Mouse (Mus musculus): ENCODE measurements at regions not wholly inside any gene's neighbourhood (a gene's known extent, or its start where the extent isn't known, plus 50 kb on each side); places are given as distances from the start of the nearest gene placed in this dataset.

DNA sequence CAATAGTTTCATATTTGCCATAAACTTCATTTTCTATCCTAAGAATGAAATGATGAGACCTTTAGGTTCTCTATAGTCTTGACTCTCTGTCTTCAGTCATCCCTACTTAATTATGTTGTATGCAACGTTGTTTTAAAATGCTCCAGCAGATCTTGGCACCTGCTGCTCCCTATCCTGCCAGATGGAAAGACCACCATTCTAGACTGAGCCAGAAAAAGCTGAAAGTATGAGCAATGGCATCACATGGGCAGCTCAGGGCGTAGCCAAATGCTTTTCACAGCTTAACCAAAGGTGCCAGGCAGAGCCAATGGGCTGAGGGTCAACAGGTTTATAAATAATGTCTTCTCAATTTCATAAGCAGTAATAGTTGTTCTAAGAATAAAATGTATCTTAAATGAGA, 190.2 kb upstream of the Cdh20 start:
- H3K4me1 ChIP-seq (ENCODE audit: insufficient read depth) = no peaks in the 10 kb centered on the region
- no peak overlapping the region for H3K4me2 ChIP-seq
- no peak overlapping the region for H3K4me3 ChIP-seq (ENCODE audit: low read depth, low read length)
- no peak overlapping the region for H3K27ac ChIP-seq (ENCODE audit: low read depth)
- H3K9ac ChIP-seq = no peak overlapping the region
- no peaks in the 10 kb centered on the region for H3K9me3 ChIP-seq (ENCODE audit: low read depth, low read length)
- no peak for ATAC-seq (ENCODE audit: insufficient read depth)
- no peak for TF ChIP-seq CTCF (IDR thresholded peaks at IDR 0.05; ENCODE audit: low read depth)
- H3K27me3 ChIP-seq (ENCODE audit: insufficient read depth, low read length) = no peaks in the 10 kb centered on the region
- DNase-seq = no peak
- H3K36me3 ChIP-seq (ENCODE audit: insufficient read depth) = no peaks in the 10 kb centered on the region
- 58% methylated on average over 2 of the region's 2 CpGs for WGBS

DNA sequence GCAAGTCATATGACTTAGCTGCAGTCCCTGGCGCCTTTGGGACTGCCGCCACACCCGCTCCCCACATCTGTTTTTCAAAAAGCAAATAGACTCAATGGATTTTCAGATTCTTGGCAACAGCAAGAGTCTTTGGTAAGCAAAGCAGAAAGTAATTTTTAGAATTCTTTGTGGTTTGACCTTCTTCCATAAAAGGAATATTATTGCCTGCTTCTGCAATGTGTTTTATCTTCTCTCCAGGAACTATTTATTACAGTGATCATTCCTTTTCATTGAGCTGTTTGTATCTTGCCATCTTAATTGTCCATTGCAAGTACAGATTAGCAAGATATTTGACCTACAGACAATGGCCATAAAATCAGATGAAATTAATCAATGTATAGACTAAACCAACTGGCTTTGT, 184.2 kb upstream of the Cdh20 start:
- Histone ChIP-seq H3K4me2 (no peak overlapping the region), H3K27ac (ENCODE audit: low read depth) (no peak overlapping the region), H3K9me3 (ENCODE audit: low read depth, low read length) (no peaks in the 10 kb centered on the region), H3K4me3 (ENCODE audit: low read depth, low read length) (no peak overlapping the region), H3K36me3 (ENCODE audit: insufficient read depth) (no peaks in the 10 kb centered on the region), H3K4me1 (ENCODE audit: insufficient read depth) (no peaks in the 10 kb centered on the region), H3K27me3 (ENCODE audit: insufficient read depth, low read length) (no peaks in the 10 kb centered on the region), H3K9ac (no peak overlapping the region)
- DNase-seq (no peak), ATAC-seq (ENCODE audit: insufficient read depth) (no peak)
- no peak for TF ChIP-seq CTCF (IDR thresholded peaks at IDR 0.05; ENCODE audit: low read depth)
- 93% methylated on average over 3 of the region's 3 CpGs for WGBS

DNA sequence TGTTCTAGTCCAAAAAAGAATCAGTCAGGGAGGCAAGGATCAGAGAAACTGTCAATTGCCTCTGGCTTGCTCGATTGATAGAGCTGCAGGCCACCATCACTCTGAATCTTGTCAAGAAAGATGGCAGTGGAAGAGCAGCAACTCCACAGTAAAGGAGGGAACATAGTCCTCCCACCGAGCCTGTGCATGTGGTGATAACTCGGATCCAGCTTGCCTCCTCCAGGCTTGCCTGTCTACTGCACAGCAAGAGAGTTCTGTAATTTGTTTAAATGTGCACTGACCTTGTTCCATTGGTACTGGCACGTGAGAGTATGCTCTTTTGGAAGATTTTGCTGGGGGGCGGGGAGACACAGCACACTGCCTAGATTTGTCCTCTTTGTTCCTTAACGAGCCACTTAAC, 181.3 kb upstream of the Cdh20 start:
- Histone ChIP-seq H3K27me3 (ENCODE audit: insufficient read depth, low read length) (no peaks in the 10 kb centered on the region), H3K27ac (ENCODE audit: low read depth) (no peak overlapping the region), H3K9ac (no peak overlapping the region), H3K36me3 (ENCODE audit: insufficient read depth) (no peaks in the 10 kb centered on the region), H3K4me3 (ENCODE audit: low read depth, low read length) (no peak overlapping the region), H3K9me3 (ENCODE audit: low read depth, low read length) (no peaks in the 10 kb centered on the region), H3K4me1 (ENCODE audit: insufficient read depth) (no peaks in the 10 kb centered on the region), H3K4me2 (no peak overlapping the region)
- no peak for ATAC-seq (ENCODE audit: insufficient read depth)
- WGBS = 30% methylated on average over 6 of the region's 6 CpGs
- no peak for TF ChIP-seq CTCF (IDR thresholded peaks at IDR 0.05; ENCODE audit: low read depth)
- DNase-seq = peak; percentile 6

DNA sequence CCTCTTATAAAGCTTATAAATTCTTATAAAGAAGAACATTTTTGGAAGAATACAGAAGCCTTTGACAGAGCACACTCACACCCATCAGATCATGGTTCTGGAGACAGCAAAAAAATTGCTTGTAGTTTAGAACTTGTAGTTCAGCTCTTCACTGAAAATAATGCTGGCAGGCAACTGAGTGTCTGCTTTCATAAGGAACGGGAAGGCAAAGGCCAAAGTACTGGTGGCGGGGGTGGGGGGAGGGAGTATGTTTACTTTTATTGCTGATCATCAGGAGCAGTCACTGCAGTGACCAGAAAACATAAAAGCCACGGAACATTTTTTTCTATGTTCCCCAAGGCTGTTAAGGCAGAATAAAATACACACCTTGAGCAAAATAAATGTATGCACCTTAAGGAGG, 163.0 kb upstream of the Cdh20 start:
- no peaks in the 10 kb centered on the region for H3K36me3 ChIP-seq (ENCODE audit: insufficient read depth)
- no peaks in the 10 kb centered on the region for H3K4me1 ChIP-seq (ENCODE audit: insufficient read depth)
- H3K9ac ChIP-seq = no peak overlapping the region
- no peak for DNase-seq
- H3K9me3 ChIP-seq (ENCODE audit: low read depth, low read length) = no peaks in the 10 kb centered on the region
- H3K4me2 ChIP-seq = no peak overlapping the region
- H3K27me3 ChIP-seq (ENCODE audit: insufficient read depth, low read length) = no peaks in the 10 kb centered on the region
- 37% methylated on average over 3 of the region's 3 CpGs for WGBS
- no peak for TF ChIP-seq CTCF (IDR thresholded peaks at IDR 0.05; ENCODE audit: low read depth)
- H3K4me3 ChIP-seq (ENCODE audit: low read depth, low read length) = no peak overlapping the region
- ATAC-seq (ENCODE audit: insufficient read depth) = no peak
- no peak overlapping the region for H3K27ac ChIP-seq (ENCODE audit: low read depth)

DNA sequence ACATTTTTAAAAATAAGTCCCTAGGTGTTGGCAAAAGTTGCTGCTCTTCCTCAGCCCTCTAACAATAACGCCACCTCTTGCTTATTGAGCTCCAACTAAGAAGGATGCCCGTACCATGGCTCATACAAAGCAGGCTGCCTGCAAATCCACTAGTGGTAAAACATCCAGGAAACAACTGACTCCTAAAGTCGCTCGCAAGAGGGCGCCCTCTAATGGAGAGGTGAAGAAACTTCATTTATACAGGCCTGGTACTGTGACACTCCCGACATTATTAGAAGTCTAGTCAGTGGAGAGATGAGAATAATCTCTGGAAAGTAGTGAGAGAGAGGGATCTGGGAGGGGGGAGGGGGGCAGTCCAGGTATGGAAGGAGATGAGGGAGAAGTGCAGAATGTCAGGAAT, 158.9 kb upstream of the Cdh20 start:
- Histone ChIP-seq H3K9me3 (ENCODE audit: low read depth, low read length) (no peaks in the 10 kb centered on the region), H3K27ac (ENCODE audit: low read depth) (no peak overlapping the region), H3K9ac (no peak overlapping the region), H3K27me3 (ENCODE audit: insufficient read depth, low read length) (no peaks in the 10 kb centered on the region), H3K4me2 (no peak overlapping the region), H3K4me1 (ENCODE audit: insufficient read depth) (no peaks in the 10 kb centered on the region), H3K36me3 (ENCODE audit: insufficient read depth) (no peaks in the 10 kb centered on the region), H3K4me3 (ENCODE audit: low read depth, low read length) (no peak overlapping the region)
- DNase-seq = peak; percentile 3
- ATAC-seq (ENCODE audit: insufficient read depth) = no peak
- WGBS = 36% methylated on average over 6 of the region's 6 CpGs
- no peak for TF ChIP-seq CTCF (IDR thresholded peaks at IDR 0.05; ENCODE audit: low read depth)

DNA sequence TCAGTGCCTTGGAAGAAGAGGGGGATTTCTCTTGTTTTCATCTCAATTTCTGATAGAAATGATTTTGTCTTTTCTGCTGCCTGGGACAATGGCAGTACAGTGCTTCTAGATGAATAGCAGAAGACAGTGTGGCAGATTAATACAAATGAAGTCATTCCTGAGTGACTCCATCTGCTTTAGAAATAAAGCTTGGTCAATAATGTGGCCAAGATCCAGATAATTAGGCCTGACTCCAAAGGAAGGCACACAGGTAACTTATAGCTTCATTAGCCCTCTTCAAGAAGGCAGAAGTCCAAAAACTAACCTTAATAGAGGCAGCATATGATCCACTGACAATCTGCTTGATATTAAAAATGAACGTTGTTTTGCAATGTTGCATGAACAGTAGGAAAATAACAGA, 151.0 kb upstream of the Cdh20 start:
- Histone ChIP-seq H3K36me3 (ENCODE audit: insufficient read depth) (no peaks in the 10 kb centered on the region), H3K4me2 (no peak overlapping the region), H3K27ac (ENCODE audit: low read depth) (no peak overlapping the region), H3K4me1 (ENCODE audit: insufficient read depth) (no peaks in the 10 kb centered on the region), H3K9ac (no peak overlapping the region), H3K9me3 (ENCODE audit: low read depth, low read length) (no peaks in the 10 kb centered on the region), H3K4me3 (ENCODE audit: low read depth, low read length) (no peak overlapping the region), H3K27me3 (ENCODE audit: insufficient read depth, low read length) (no peaks in the 10 kb centered on the region)
- no peak for TF ChIP-seq CTCF (IDR thresholded peaks at IDR 0.05; ENCODE audit: low read depth)
- 79% methylated on average over 1 of the region's 1 CpGs for WGBS
- ATAC-seq (ENCODE audit: insufficient read depth) = no peak
- no peak for DNase-seq

DNA sequence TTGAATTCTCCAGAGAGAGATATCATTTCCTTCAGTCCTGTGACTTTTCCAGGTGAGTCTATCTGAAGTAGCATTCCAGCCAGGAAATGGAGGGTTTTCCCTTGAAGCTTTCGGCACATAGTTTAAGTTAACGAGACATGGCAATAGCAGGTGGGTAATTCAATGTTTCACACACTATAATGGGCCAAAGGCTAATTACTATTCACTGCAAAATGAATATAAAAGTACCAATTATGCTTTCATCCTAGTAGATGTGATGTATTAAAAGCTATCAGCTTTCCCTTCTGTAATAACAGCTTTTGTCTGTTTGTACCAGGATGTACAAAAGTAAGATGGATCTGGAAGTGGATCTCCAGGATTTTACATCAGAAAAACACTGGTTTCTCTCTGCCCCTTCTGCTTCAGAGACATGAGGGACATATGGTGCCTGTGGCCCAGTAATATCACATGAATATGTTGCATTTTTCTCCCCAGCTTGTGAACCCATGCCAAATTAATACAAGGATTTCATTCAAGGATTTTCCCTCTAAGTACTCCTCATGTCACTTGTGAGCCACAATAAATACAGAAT, 148.4 kb upstream of the Cdh20 start:
- Histone ChIP-seq H3K9me3 (ENCODE audit: low read depth, low read length) (no peaks in the 10 kb centered on the region), H3K4me3 (ENCODE audit: low read depth, low read length) (no peak overlapping the region), H3K36me3 (ENCODE audit: insufficient read depth) (no peaks in the 10 kb centered on the region), H3K9ac (no peak overlapping the region), H3K4me1 (ENCODE audit: insufficient read depth) (no peaks in the 10 kb centered on the region), H3K27ac (ENCODE audit: low read depth) (no peak overlapping the region), H3K4me2 (no peak overlapping the region), H3K27me3 (ENCODE audit: insufficient read depth, low read length) (no peaks in the 10 kb centered on the region)
- no peak for DNase-seq
- 80% methylated on average over 2 of the region's 2 CpGs for WGBS
- TF ChIP-seq CTCF (IDR thresholded peaks at IDR 0.05; ENCODE audit: low read depth) = no peak
- ATAC-seq (ENCODE audit: insufficient read depth) = no peak

DNA sequence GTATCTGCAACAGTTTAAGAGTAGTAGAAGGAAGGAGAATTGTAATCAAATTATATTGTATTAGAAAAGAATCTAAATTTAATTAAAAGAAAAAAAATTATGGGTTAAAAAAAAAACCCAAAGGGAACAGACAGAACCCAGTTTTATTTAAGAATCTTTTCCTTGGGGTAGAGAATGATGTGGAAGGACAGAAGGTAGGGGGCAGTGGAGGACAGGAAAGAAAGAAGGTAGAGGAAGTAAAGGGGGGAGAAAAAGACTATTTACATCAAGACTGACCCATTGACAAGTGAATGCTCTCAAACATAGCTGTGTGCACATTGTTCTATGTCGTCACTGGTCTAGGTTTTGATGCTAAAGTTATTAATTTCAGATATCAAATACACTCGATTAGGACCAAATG, 142.8 kb upstream of the Cdh20 start:
- H3K27me3 ChIP-seq (ENCODE audit: insufficient read depth, low read length) = no peaks in the 10 kb centered on the region
- H3K9ac ChIP-seq = no peak overlapping the region
- 72% methylated on average over 2 of the region's 2 CpGs for WGBS
- H3K27ac ChIP-seq (ENCODE audit: low read depth) = no peak overlapping the region
- no peak overlapping the region for H3K4me3 ChIP-seq (ENCODE audit: low read depth, low read length)
- no peak overlapping the region for H3K4me2 ChIP-seq
- no peaks in the 10 kb centered on the region for H3K4me1 ChIP-seq (ENCODE audit: insufficient read depth)
- DNase-seq (no peak), ATAC-seq (ENCODE audit: insufficient read depth) (no peak)
- H3K9me3 ChIP-seq (ENCODE audit: low read depth, low read length) = no peaks in the 10 kb centered on the region
- TF ChIP-seq CTCF (IDR thresholded peaks at IDR 0.05; ENCODE audit: low read depth) = 0 out of 2 replicates have a peak, but pooled peaks have one; percentile 3
- H3K36me3 ChIP-seq (ENCODE audit: insufficient read depth) = no peaks in the 10 kb centered on the region
